Mouse (Mus musculus) adipocyte (in vitro differentiated cells): ENCODE results near the gene Mfsd5.

Experiments
- DNase-seq: peaks from one replicate; pipeline ENCODE4 v3.0.0-alpha.2; 2016; ENCODE audit warnings: low spot score

Gene Mfsd5

DNA sequence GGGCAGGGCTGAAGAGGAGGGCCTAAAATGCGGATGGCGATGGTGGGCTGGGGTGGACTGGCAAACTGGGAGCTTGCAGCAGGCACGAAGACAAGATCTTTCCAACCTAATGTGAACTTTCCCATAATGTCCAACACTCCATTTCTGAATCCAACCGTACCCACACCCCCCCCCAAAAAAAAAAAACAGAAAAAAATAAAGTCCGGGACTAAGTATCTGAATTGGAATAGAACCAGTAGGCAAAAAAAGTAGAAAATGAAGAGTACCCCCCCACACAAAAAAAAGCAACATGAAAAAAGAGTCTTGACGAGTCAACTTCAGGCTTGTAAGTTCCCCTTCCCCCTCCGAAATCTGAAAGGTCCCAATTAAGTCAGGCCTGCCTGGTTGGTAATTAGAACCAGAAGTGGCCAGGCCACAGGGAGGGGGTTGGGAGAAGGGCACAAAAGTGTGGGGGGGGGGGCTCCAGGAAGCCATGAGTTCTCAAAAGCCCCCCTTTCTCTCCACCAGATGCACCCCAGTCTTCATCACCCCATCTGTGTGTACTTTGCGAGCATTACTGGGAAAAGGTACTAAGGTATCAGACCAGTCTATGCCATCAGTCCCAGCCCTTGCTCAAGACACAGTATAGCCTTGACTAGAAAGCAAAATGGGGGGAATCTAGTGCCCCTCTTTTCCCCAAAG is 31.0 kb upstream of the Mfsd5 start:
- peak; percentile 59 for DNase-seq

DNA sequence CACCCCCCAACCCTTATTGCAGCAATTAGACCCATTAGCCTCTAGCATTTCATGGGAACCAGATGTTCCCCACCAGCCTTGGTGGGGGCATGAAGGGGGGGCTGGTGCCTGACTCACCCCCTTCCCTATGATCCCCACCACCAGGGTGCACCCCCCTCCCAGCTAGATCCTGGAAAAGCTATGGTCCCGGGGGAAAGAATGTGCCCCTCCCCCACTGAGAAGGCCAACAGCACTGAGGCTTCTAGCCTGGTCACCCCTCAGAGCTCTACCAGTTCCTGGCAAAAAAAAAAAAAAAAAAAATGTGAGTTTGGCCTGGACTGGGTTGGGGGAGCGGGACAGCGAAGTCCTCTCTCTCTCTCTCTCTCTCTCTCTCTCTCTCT is 30.5 kb upstream of the Mfsd5 start:
- DNase-seq: no peak

GRCm38 (mm10) chr15:102249251-102249691 is 30.0 kb upstream of the Mfsd5 start:
- DNase-seq: no peak

DNA sequence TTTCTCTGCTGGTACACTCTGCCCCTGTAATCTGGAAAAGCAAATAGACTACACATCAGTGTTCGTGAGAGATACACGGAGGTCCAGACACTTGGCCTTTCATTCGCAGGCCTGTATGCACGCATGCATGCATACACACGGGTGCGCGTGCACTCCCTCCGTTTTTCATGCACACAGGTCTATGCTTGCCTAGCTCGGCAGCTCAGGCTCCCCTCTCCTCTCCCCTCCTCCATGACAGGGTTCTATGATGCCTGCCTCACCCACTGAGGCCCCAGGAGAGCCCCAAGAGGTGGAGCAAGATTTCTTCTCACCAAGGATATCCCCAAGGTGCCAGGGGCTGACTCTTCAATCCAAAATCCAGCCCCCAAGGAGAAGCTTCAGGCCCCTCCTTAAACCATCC is 29.3 kb upstream of the Mfsd5 start:
- DNase-seq: no peak

- no peak for DNase-seq
Measured at GRCm38 (mm10) chr15:102250521-102250920, 28.7 kb upstream of the Mfsd5 start.

GRCm38 (mm10) chr15:102255547-102256255 is 23.6 kb upstream of the Mfsd5 start:
- no peak for DNase-seq

GRCm38 (mm10) chr15:102256431-102257201 is 22.6 kb upstream of the Mfsd5 start:
- DNase-seq: no peak

DNA sequence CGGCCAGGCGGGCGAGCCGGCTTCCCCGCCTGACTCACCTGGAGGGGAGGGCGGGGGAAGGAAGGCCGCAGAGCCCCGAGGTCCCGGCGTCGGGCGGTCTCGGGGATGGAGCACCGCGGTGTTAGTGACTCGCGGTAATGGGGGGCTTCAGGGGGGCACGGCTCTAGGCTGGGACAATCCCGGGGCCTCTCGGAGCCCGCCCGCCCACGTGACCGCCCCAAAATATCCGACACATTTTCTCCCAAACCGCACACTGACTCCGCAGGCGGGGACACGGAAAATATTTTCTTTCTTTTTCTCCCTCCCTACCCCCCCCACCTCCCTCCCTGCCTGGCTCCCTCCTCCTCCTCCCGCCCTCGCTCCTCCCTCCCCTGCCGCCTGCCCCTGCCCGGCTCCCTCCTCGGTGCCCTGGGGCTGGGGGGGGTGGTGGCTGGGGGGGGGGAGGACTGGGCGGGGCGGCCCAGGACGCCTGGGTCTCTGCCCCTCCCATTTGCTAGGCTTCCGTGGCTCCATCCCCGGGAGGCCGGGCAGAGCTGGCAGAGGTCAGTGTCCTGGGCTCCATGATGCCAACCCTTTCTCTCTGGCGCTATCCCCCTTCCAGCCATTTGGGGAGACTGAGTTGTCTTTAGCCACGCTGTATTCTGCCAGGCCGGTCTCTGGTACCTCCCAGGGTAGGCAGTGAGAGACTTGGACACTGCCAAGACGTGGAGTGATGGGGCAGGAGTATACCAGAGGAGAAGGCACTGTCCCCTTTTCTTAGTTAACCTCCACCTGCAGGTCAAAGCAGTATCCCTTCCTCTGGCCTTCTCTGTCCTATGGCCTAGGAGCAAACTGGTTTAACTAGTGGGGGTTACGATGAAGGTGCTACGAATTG is 21.8 kb upstream of the Mfsd5 start, which contains the start of gene Rarg:
TSS of gene Rarg (minus strand) at position 316 of the 874 bp plus-strand sequence.
- peak; percentile 69 for DNase-seq

DNA sequence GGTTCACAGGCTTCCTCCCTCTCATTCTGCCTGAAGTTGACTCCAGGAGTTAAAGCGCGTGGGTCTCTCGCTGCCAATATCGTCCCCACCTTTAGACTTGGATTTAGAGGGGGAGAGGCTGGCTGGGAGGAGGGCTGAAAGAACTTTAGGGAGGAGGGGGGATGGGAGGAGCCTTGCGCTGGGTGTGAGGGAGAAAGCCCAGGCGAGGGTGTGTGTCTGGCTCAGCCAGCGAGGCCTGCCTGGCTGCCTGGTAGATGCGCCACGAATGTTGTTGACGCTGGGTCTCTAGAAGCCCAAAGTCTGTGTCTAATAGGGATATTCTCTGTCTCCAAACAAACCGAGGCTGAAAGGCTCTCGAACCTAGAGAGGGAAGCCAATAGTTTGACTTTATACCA is 21.2 kb upstream of the Mfsd5 start:
- no peak for DNase-seq

DNA sequence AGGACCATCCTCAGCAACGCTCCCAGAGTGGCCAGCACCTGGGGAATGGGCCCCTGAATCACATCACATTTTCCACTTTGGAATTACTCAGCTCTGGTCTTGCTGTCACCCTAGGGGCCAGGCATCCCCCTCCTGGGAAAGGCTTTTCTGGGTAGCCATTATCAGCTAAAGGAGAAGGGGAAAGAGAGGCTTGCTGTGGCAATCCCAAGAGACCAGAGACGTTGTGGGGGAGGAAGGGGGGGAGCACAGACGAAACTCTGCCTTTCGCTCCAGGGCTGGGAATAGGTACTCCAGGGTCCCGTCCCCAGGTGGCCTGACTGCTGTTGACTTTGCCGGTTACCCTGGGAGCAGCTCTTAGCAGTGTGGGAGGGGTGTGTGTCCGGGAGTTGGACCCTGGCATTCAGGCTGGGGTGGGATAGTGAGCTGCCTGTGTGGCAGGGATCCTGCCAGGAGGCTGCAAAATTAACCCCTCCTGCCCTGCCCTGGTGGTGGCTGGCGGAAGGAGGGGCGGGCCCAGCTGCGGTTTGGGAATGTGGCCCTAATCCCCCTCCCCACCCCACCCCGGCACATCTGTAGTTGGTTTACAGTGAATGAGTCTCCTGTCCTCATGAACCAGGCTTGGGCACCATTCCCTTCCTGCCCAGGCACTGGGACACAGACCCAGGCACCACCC is 20.5 kb upstream of the Mfsd5 start:
- DNase-seq: no peak

DNA sequence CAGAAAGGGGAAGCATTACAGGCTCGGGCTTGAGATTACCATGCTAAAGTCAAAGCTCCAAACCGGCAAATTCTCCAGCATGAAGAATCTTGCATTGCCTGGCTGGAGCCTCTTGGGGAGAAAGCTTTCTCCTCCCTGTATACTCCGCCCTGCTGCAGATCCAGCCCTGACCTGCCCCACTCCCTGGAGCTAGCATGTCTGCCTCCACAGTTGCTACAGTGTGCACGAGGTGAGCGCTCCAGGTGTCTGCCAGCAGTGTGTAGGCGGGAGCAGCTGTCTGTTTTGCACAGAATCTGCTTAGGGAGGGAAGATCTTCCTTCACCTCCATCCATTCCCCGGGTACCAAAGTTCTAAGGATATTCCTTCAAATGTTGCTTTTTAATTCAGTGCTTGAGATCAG is 16.7 kb upstream of the Mfsd5 start:
- no peak for DNase-seq

DNA sequence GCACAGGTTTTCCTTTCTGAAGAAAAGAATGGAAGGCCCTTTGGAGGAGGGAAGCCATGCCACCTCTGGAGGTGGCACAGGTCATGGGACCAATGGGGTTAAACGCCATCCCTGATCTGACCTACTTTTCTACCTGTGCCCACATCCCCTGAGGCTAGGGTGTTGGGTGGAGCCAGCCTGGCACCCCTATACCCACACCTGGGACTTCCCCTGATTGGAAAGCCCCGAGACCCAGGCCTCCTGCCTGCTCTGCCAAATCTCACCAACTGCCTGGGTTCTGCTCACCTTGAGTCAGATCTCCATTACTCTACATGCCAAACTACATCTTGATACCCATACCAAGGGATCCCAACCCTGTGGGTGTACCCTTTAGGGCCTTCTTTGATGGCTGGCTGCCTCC is 16.2 kb upstream of the Mfsd5 start:
- DNase-seq: no peak

- DNase-seq: no peak
Measured at GRCm38 (mm10) chr15:102265548-102265947, 13.7 kb upstream of the Mfsd5 start.

GRCm38 (mm10) chr15:102270274-102270960 is 8.8 kb upstream of the Mfsd5 start, which contains the start of gene Gm9918:
Gene Gm9918, plus strand, starts transcription at chr15:102270563.
- no peak for DNase-seq

DNA sequence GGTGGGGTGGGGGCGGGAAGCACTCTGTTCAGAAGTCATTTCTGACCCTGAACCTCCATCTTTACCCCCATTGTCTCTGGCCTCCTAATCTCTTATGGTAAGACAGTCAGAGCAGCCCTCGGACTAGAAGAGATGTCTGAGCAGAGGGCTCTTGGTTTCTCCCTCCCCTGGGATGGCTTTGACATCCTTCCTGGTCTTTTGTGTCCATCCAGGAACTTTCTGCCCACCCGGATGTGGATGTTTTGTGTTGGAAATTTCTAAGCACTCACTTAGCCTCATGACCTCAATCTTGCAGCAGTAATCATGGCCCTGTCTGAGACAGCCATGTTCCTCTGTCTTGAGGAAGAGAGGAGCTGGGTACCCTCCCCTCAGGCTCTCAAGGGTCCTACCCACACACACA is 7.8 kb upstream of the Mfsd5 start:
- no peak for DNase-seq

- no peak for DNase-seq
Measured at GRCm38 (mm10) chr15:102273982-102274716, 5.1 kb upstream of the Mfsd5 start.

DNA sequence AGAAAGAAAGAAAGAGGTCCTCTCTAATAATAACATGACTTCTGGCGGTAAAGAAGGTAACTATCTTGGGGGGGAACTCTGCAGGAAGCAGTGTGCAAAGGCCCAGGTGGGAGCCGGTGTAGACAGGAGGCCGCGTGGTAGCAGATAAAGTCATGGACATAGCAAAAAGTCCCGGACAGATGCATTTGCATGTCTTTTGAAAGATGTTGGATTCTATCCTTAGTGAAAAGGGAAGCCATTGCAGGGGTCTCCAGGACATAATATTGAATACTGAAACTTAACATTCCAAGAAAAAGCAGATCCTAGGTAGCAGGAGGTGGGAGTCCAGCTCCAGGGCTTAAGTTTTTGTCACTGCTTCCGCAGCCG is 545 bp upstream of the Mfsd5 start:
- no peak for DNase-seq

DNA sequence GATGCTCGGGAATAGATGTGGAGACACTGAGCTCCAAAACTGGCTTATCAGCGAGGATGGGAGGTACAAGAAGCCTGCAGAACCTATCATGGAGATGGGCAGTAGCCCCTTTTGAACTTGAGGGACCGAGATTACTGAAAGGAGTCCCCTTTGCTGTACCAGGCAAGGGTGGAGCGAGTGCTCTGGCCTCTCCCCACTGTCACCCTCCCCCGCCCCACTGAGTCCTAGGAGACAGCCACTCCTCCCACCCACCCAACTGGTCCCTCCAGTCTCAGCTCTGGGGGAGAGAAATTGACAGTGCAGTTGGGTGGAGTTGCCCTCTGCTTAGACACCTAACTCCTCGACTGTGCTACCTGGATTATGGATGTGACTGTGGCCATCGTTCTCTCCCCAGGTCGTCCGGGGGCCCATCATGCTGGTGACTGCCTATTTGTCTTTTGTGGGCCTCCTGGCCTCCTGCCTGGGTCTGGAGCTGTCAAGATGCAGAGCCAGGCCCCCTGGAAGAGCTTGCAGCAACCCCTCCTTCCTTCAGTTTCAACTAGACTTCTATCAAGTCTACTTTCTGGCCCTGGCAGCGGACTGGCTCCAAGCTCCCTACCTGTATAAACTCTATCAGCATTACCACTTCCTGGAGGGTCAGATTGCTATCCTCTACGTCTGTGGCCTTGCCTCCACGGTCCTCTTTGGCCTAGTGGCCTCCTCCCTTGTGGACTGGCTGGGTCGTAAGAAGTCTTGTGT is 698 bp downstream of the Mfsd5 start:
- DNase-seq: no peak

DNA sequence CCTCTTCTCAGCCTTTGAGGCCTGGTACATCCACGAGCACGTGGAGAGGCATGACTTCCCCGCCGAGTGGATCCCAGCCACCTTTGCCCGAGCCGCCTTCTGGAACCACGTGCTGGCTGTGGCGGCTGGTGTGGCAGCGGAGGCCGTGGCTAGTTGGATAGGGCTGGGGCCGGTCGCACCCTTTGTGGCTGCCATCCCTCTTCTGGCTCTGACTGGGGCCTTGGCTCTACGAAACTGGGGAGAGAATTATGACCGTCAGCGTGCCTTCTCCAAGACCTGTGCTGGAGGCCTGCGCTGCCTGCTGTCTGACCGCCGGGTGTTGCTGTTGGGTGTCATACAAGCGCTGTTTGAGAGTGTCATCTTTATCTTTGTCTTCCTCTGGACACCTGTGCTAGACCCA is 1.4 kb downstream of the Mfsd5 start:
- DNase-seq: no peak
